Mouse (Mus musculus) testis, adult 2 months (tissue): ENCODE data around the gene Gusb. TPM values are rescaled to one million over a fixed set of nuclear protein-coding genes. Genes with fewer than 3 reads are reported as not detected.
A peak's percentile ranks its signal among the peaks of the same experiment; 100 is the strongest.

Experiments used
- H3K27ac ChIP-seq: fragments of 200-500 bp; 2 replicates; pipeline ENCODE4 v1.5.1; 2012; ENCODE audit warnings: low read depth, low read length; ENCODE audit not compliant: control insufficient read depth, insufficient read depth
- H3K27me3 ChIP-seq: fragments of 200-500 bp; 2 replicates; pipeline ENCODE4 v1.6.1; 2012; ENCODE audit warnings: mild to moderate bottlenecking, low read length, moderate library complexity; ENCODE audit not compliant: control insufficient read depth, insufficient read depth
- H3K36me3 ChIP-seq: fragments of 200-500 bp; 2 replicates; pipeline ENCODE4 v1.6.1; 2012; ENCODE audit warnings: mild to moderate bottlenecking, low read length; ENCODE audit not compliant: control insufficient read depth, insufficient read depth
- H3K4me1 ChIP-seq: fragments of 200-500 bp; 2 replicates; pipeline ENCODE4 v1.6.1; 2012; ENCODE audit warnings: low read length; ENCODE audit not compliant: control insufficient read depth, insufficient read depth
- H3K4me3 ChIP-seq: fragments of 200-500 bp; 2 replicates; pipeline ENCODE4 v1.5.1; 2012; ENCODE audit warnings: low read depth, mild to moderate bottlenecking, low read length, moderate library complexity, mixed read lengths; ENCODE audit not compliant: control insufficient read depth
- CTCF ChIP-seq: fragments of 200-500 bp; IDR thresholded peaks from 2 replicates; pipeline ENCODE4 v1.5.1; 2012; ENCODE audit warnings: low read depth, mild to moderate bottlenecking, inconsistent platforms, low read length, moderate library complexity; ENCODE audit not compliant: control insufficient read depth, insufficient read depth, insufficient replicate concordance
- POLR2A ChIP-seq: fragments of 200-500 bp; IDR thresholded peaks from 2 replicates; pipeline ENCODE4 v1.6.1; 2012; ENCODE audit warnings: low read depth, mild to moderate bottlenecking, inconsistent platforms, low read length, moderate library complexity; ENCODE audit not compliant: control insufficient read depth
- polyA plus RNA-seq: library from polyadenylated mRNA; depleted of rRNA; stranded (reverse); fragments of >200 nt; gene quantifications from 2 replicates; pipeline ENCODE4 v1.2.3, GENCODE M21; 2012

Gusb gene
- polyA plus RNA-seq, 1 experiment, result 6.2 TPM

GRCm38 (mm10) chr5:130003229-130003628 is 380 bp upstream of the Gusb start:
- Histone ChIP-seq H3K4me1 (peaks cover 13% of the 10 kb centered on the region), H3K4me3 (peak overlapping the region; percentile 95), H3K27ac (peak overlapping the region; percentile 75), H3K27me3 (0 out of 2 replicates have a peak, but pooled peaks cover 3% of the 10 kb centered on the region), H3K36me3 (no peaks in the 10 kb centered on the region)
- TF ChIP-seq POLR2A (no peak), CTCF (no peak)

GRCm38 (mm10) chr5:130001356-130001987 is 1.4 kb downstream of the Gusb start:
- Histone ChIP-seq H3K27ac (no peak overlapping the region), H3K27me3 (0 out of 2 replicates have a peak, but pooled peaks cover 3% of the 10 kb centered on the region), H3K36me3 (no peaks in the 10 kb centered on the region), H3K4me1 (peaks cover 17% of the 10 kb centered on the region), H3K4me3 (peak overlapping the region; percentile 9)
- TF ChIP-seq POLR2A (no peak), CTCF (no peak)

- H3K4me1 ChIP-seq, result peaks cover 17% of the 10 kb centered on the region
- H3K4me3 ChIP-seq, result no peak overlapping the region
These were observed 2.1 kb downstream of the Gusb start for GRCm38 (mm10) chr5:130000735-130001134.

GRCm38 (mm10) chr5:129999097-129999496 is 3.8 kb downstream of the Gusb start:
- Histone ChIP-seq H3K4me1 (peaks cover 17% of the 10 kb centered on the region), H3K27me3 (0 out of 2 replicates have a peak, but pooled peaks cover 3% of the 10 kb centered on the region), H3K4me3 (no peak overlapping the region), H3K36me3 (no peaks in the 10 kb centered on the region), H3K27ac (no peak overlapping the region)
- no peak for TF ChIP-seq POLR2A
- peak; percentile 78; the same call in 1 of the 2 replicates for TF ChIP-seq CTCF

More at GRCm38 (mm10) chr5:130000735-130001134, 2.1 kb downstream of the Gusb start:
- no peaks in the 10 kb centered on the region for H3K36me3 ChIP-seq
- TF ChIP-seq POLR2A (no peak), CTCF (no peak)
- no peak overlapping the region for H3K27ac ChIP-seq
- 0 out of 2 replicates have a peak, but pooled peaks cover 3% of the 10 kb centered on the region for H3K27me3 ChIP-seq

GRCm38 (mm10) chr5:129997700-129998099 is 5.1 kb downstream of the Gusb start:
- Histone ChIP-seq H3K4me3 (peak overlapping the region; percentile 65), H3K36me3 (no peaks in the 10 kb centered on the region), H3K27me3 (no peaks in the 10 kb centered on the region), H3K4me1 (peaks cover 11% of the 10 kb centered on the region), H3K27ac (no peak overlapping the region)
- TF ChIP-seq POLR2A (no peak), CTCF (no peak)

GRCm38 (mm10) chr5:129994989-129995388 is 7.9 kb downstream of the Gusb start:
- Histone ChIP-seq H3K36me3 (no peaks in the 10 kb centered on the region), H3K27me3 (no peaks in the 10 kb centered on the region), H3K4me3 (no peak overlapping the region), H3K27ac (no peak overlapping the region), H3K4me1 (peaks cover 5% of the 10 kb centered on the region)
- TF ChIP-seq CTCF, result no peak
- no peak for TF ChIP-seq POLR2A

- no peaks in the 10 kb centered on the region for H3K36me3 ChIP-seq
- H3K4me1 ChIP-seq, result peaks cover 5% of the 10 kb centered on the region
- no peak for TF ChIP-seq CTCF
- no peak for TF ChIP-seq POLR2A
These were observed 9.5 kb downstream of the Gusb start for GRCm38 (mm10) chr5:129993374-129993773.

GRCm38 (mm10) chr5:129991898-129992297 is 11.0 kb downstream of the Gusb start:
- no peaks in the 10 kb centered on the region for H3K36me3 ChIP-seq
- TF ChIP-seq POLR2A (no peak), CTCF (no peak)
- no peaks in the 10 kb centered on the region for H3K27me3 ChIP-seq
- no peak overlapping the region for H3K27ac ChIP-seq
- H3K4me1 ChIP-seq, result no peaks in the 10 kb centered on the region; the same call in 1 of the 2 replicates
- no peak overlapping the region for H3K4me3 ChIP-seq

More at GRCm38 (mm10) chr5:129993374-129993773, 9.5 kb downstream of the Gusb start:
- Histone ChIP-seq H3K27ac (no peak overlapping the region), H3K4me3 (no peak overlapping the region), H3K27me3 (no peaks in the 10 kb centered on the region)
